Mouse (Mus musculus): ENCODE measurements around the gene Gli1.

DNA sequence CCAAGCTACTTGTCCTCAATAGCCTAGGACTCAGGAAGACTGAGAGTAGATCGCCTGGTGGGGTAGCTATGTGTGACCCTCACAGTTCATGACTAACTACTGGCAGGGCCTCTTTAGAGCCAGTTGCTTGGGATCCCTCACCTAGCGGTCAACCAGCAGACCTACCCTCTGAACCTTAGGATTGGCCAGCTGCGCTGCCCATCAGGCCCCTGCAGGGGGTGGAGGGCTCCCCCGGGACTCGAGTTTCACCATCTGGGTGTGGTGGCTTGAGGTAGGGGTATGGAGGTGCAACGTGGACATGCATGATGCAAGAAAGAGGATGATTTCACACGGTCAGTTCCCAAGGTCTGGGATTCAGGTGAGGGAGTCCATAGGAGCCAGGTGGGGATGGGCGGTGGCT is 9.9 kb upstream of the Gli1 start:
- no peak for TF ChIP-seq CTCF (IDR thresholded peaks at IDR 0.05)
- no peak for TF ChIP-seq POLR2A (IDR thresholded peaks at IDR 0.05; ENCODE audit: insufficient read depth, low read depth, low read length)
- TF ChIP-seq EP300 (IDR thresholded peaks at IDR 0.05; ENCODE audit: insufficient read depth, low read depth, low read length) = no peak

All from heart, adult 2 months (tissue).